Mouse (Mus musculus) hindlimb bud, embryonic 11.5 days (tissue): ENCODE data around the gene Klra17.
"Not testable (repeated sequence)": the region's sequence is repeated elsewhere in the genome, so short reads cannot be mapped to it uniquely, and the experiment has no call there.

Experiments
- DNase-seq: peaks from one replicate; pipeline ENCODE4 v3.0.0-alpha.2; 2012; ENCODE audit warnings: low read depth, low spot score; ENCODE audit errors: extremely low spot score

Klra17 gene

DNA sequence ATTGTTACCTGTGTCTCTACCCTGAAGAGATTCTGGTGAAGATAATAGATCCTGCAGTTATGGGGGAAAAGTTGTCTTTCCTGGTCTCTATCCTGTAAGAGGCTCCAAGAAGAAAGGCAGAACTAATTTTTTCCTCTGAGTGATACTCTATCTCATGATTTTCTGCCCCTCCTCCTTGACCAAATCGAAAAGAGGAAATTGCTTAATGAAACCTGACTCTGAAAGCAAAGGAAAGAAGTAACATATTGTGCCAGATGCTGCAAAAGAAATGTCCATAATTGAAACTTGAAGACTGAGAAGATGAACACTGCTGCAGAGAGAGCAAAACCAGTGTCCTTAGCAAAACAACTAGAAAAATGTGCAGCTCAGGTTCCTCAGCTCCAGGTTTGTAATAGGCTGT lies at the start of gene Klra17:
Gene Klra17 (minus strand): TSS at position 124 of the 400 bp plus-strand sequence.
- DNase-seq, result no peak

GRCm38 (mm10) chr6:129917476-129917946 lies 41.0 kb upstream of the Klra17 start, which contains the start of gene Klra5:
Klra5 (minus strand) TSS chr6:129917650.
- DNase-seq, result not testable (repeated sequence)

DNA sequence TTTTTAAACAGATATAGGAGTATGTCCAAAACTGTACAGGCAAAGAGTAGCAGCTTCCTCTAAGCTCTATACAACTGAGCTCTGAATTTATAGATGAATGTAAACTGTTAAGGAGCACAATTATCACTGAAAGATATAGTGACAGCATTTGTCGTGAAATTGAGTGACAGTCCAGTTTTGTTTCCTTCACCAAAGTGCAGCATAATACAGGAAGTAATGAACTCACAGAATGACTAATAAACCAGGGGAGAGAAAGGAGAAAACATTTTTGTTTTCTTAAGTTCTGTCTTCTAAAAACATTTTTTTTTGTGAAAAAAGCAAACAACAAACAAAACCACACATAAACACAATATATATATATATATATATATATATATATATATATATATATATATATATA lies 40.5 kb upstream of the Klra17 start:
- no peak for DNase-seq

DNA sequence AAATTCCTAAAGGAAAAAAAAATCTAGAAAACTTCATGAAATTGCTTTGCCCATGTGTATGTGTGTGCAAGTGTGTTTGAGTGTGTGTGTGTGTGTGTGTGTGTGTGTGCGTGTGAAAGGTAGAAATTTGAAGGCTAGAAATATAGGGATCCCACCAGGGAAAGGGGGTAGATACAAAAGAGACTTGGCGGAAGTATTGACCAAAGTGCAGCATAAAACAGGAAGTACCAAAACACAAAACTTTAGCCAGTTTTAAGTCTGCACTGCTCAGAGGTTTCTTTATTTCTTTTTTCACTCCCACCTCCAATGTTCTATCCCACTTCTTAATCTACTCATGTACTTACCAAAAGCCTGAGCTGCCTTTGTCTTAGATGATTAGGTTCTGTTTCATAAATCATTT lies 6.1 kb upstream of the Klra17 start:
- DNase-seq, result no peak

GRCm38 (mm10) chr6:129862349-129862748 lies 14.1 kb downstream of the Klra17 start, which contains the start of gene Gm17631:
Gm17631 (plus strand) TSS chr6:129862649.
- not testable (repeated sequence) for DNase-seq

- DNase-seq, result no peak
Observed at GRCm38 (mm10) chr6:129825559-129825958, 50.9 kb downstream of the Klra17 start.

DNA sequence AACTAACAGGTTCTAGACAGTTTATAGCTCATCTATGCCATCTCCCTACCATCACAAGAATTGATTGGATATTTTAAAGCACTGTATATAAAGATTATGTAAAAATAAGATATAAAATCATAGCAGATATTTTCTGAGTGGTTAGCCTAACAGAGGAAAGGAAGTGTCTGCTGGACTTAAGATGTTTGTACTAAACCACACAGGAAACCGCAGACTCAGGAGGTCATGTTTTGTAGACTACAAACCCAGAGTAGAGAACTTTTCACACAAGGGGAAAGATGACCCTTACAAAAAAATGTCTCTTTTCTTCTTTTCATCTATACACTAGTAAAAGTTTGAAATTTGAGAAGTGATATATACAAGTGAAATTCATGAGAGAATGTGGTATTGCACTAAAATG lies 52.5 kb downstream of the Klra17 start:
- no peak for DNase-seq

DNA sequence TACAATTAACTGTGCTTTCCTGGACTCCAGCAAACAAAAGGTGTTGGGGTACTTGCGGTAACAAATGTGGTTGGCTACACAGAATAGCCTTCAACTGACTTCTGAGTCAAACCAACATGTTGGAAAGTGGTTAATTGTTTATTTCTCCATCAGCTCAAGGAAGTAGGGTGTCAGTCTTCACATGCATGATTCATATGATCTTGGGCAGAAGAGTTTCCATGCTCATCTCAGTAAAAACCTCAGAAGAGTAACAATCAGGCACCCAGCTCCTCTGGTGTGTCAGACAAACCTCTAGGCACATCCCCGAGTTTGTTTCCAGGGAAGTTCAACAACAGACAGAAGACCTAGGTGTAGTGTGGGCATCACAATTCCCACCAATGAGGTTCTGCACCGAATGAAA lies 58.7 kb downstream of the Klra17 start:
- no peak for DNase-seq

DNA sequence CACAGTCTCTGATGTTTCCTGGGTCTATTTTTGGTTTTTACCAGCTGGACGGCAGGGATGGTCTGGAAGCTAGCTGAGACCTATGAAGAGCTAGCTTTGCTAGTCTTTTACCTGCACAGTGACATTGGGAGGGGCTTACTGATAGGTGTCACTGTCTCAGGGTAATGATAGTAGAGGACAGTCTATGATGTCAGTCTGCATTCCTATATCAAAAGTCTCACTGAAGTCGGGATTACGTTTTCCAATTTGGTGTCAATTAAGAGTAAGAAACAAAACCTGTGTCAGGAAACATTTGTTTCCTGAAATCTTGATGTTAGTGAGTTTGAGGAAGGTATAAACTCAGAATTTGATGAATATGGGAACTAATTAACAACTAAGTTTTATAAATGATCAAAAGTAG lies 92.3 kb downstream of the Klra17 start, which contains the start of gene Gm156:
Gene Gm156 (minus strand): TSS at position 101 of the 400 bp plus-strand sequence.
- not testable (repeated sequence) for DNase-seq
